Mouse (Mus musculus) liver (tissue): ENCODE measurements at regions not wholly inside any gene's neighbourhood (a gene's known extent, or its start where the extent isn't known, plus 50 kb on each side); places are given as distances from the start of the nearest gene placed in this dataset.

Experiments
- DNase-seq: peaks from one replicate; pipeline ENCODE4 v3.0.0-alpha.2; 2020; ENCODE audit warnings: mixed read lengths

GRCm38 (mm10) chr15:24275100-24275499, 1138.5 kb downstream of the Basp1 start:
- DNase-seq = no peak

GRCm38 (mm10) chr15:24267360-24267759, 1146.2 kb downstream of the Basp1 start:
- DNase-seq = no peak
